Comparison of ENCODE assay signal across 12 mouse cellular contexts in genomic region chr2:48730780-48731179, GRCm38 (mm10).
DNase-seq lines count a peak whose midpoint lies in the region.
"Had no signal": no experiment of that assay in that cellular context is flagged by ENCODE, and none has a peak within 500 bp of the region (broad histone marks: within the 10 kb centered on the region; RNA-seq: fewer than 3 reads in every experiment).

No protein-coding gene starts in this region.

- DNase-seq in frontal cortex, postnatal 36 days (ENCODE audit: low spot score in 2 of 2), result peak; percentile 22 to 47
- DNase-seq in frontal cortex, postnatal 25 days (ENCODE audit: low spot score in 2 of 2), result no peak
- DNase-seq in left cerebral cortex, adult 18-20 months (ENCODE audit: low spot score in 2 of 2), result peak; percentile 7 to 28
- no peak for DNase-seq in left cerebral cortex, postnatal 4 days
- peak; percentile 26 for DNase-seq in ZHBTc4 (ENCODE audit: low read depth, low spot score)
- DNase-seq in right cerebral cortex, postnatal 25 days, result peak; percentile 6
- DNase-seq in yolk sac, embryonic 10.5 days (ENCODE audit: low spot score), result no peak
- DNase-seq in cerebellum, postnatal 36 days, result no peak
- DNase-seq: B cell, adult 2 months; forebrain, postnatal 0 days; kidney, postnatal 36 days; thymus, adult 2 months had no signal

- intact Hi-C loops in left cerebral cortex, postnatal 4 days (cut with DNase I), result no loop called here

Comparison
In these comparisons a context has a peak if more than half of its experiments do, and no peak if none do; other contexts are left out.
1. DNase-seq: peak in frontal cortex, postnatal 36 days (2 of 2), left cerebral cortex, adult 18-20 months (2 of 2), ZHBTc4 (single experiment) and right cerebral cortex, postnatal 25 days (single experiment); none in frontal cortex, postnatal 25 days (0 of 2), left cerebral cortex, postnatal 4 days (single experiment), yolk sac, embryonic 10.5 days (single experiment) and cerebellum, postnatal 36 days (0 of 2).